Mouse (Mus musculus) G1E (cell line): ENCODE data around the gene Ttll12.

Experiments
- CTCF ChIP-seq: IDR thresholded peaks from 2 replicates; pipeline ENCODE4 v1.5.1; 2012; ENCODE audit warnings: low read depth, low read length, inconsistent platforms, mixed read lengths
- GATA1 ChIP-seq: IDR thresholded peaks from 2 replicates; pipeline ENCODE4 v1.6.1; 2012; ENCODE audit warnings: borderline replicate concordance, low read length, inconsistent platforms, mixed read lengths
- TAL1 ChIP-seq: conservative IDR thresholded peaks from 2 replicates; pipeline ENCODE4 v1.6.1; 2012; ENCODE audit warnings: low read depth, low read length, inconsistent platforms, mixed read lengths

DNA sequence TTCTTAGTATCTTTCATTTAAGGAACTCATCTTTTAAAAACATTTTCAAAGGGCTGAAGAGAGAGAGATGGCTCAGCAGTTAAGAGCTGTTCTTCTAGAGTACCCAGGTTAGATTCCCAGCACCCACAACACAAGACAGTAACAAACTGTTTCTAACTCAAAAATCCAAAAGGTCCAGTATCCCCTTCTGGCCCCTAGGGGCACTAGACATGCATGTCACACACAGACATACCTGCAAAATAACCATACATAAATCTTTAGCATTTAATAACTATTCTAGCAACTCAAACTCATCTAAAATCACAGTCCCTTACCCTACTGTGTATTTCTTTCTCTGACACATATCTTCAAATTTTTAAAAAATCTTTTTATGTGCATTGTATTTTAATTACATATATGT is 41.1 kb downstream of the Ttll12 start:
- TF ChIP-seq CTCF (no peak), GATA1 (no peak), TAL1 (no peak)
